Mouse (Mus musculus) bone marrow, adult 2 months (tissue): ENCODE measurements around the gene Psmd13. TPM values are rescaled to one million over a fixed set of nuclear protein-coding genes. Genes with fewer than 3 reads are reported as not detected.

ENCODE experiments used
- H3K27ac ChIP-seq: fragments of 200-500 bp; 2 replicates; pipeline ENCODE4 v1.5.1; 2012; ENCODE audit warnings: low read depth, mild to moderate bottlenecking, control low read depth, inconsistent platforms, low read length; ENCODE audit not compliant: control insufficient read depth, poor library complexity, insufficient read depth
- H3K4me1 ChIP-seq: fragments of 200-500 bp; 2 replicates; pipeline ENCODE4 v1.6.1; 2011; ENCODE audit warnings: low read length; ENCODE audit not compliant: control insufficient read depth, insufficient read depth
- H3K4me3 ChIP-seq: fragments of 200-500 bp; replicated peaks from 2 replicates; pipeline ENCODE3; 2011; ENCODE audit warnings: mild to moderate bottlenecking, low read depth, low read length, control low read depth; ENCODE audit not compliant: control insufficient read depth
- CTCF ChIP-seq: fragments of 200-500 bp; IDR thresholded peaks from 2 replicates; pipeline ENCODE4 v1.5.1; 2011; ENCODE audit warnings: low read length, control low read depth; ENCODE audit not compliant: control insufficient read depth, insufficient read depth
- POLR2A ChIP-seq: fragments of 200-500 bp; IDR thresholded peaks from 2 replicates; pipeline ENCODE4 v1.6.1; 2011; ENCODE audit warnings: low read depth, mild to moderate bottlenecking, control low read depth, low read length, borderline replicate concordance; ENCODE audit not compliant: control insufficient read depth
- WGBS: fragments of 180-500 bp; shearing (Covaris S2); methylation state at CpG from one replicate; pipeline ENCODE4 v1.1.7; 2018; 5-methylcytosine and 5-hydroxymethylcytosine counted together
- polyA plus RNA-seq: library from polyadenylated mRNA; stranded (reverse); fragments of >200 nt; gene quantifications from 2 replicates; pipeline ENCODE4 v1.2.4, GENCODE M21; 2011; ENCODE audit warnings: low replicate concordance; ENCODE audit not compliant: missing spikeins, insufficient read depth, insufficient read length

Psmd13 gene
- polyA plus RNA-seq, 1 experiment = 252 TPM

DNA sequence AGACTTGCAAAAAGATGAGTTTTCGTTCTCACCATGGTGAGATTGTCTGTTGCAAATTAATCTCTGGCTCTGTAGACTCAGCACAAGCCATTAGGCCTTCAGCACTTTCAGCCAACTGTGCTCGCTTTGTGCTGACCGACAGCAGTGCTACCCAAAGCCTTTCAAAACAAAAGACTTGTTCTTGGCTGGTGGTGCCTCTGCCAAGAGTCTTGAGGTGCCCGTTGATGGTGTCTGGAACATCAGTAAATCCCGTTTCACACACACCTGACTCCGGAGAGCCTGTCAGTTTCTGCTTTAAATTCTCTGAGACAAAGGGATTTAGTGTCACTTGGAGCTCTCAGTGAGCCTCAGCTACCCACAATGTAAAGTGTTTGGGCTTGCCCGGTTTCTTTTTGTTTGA is 12.3 kb downstream of the Psmd13 start:
- no peak overlapping the region for H3K27ac ChIP-seq
- H3K4me1 ChIP-seq = no peaks in the 10 kb centered on the region
- WGBS = 92% methylated on average over 7 of the region's 7 CpGs
- TF ChIP-seq POLR2A = no peak
- TF ChIP-seq CTCF = no peak
- no peak overlapping the region for H3K4me3 ChIP-seq

DNA sequence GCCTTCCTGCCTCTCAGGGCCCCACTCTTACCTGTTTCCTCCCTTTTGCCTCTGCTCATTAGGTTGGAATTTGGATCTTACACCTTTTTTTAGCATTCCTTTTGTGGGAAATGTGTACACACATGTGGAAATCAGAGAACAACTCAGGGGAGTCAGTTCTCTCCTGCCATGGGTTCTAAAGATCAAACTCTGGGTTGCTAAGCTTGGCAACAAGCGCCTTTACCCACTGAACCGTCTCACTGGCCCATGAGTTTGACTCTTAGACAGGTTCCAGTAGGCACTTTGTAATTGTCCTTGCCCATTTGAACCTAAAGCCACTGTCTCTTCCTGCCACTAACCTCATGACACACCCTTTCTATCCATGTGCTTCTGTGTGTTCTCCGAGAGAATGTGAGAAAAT is 12.8 kb downstream of the Psmd13 start:
- Histone ChIP-seq H3K27ac (no peak overlapping the region), H3K4me1 (no peaks in the 10 kb centered on the region), H3K4me3 (no peak overlapping the region)
- TF ChIP-seq POLR2A (no peak), CTCF (no peak)
- 86% methylated on average over 3 of the region's 3 CpGs for WGBS

DNA sequence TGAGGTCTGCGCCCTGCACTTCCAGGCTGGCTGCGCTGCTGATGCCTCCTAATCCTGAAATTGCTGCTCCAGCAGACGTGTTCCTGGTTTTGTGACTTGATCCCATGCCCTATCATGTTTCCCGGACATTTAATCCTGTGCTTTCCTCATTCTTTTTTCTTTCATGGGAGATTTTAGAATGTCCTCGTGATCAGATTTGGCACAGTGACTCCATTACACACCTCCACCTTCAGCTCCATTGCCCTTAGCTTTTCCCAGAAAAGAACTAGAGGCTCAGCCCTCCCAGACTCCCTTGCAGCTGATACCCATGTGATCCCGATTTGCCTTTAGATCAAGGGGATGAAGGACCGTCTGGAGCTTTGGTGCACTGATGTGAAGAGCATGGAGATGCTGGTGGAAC is 16.1 kb downstream of the Psmd13 start:
- no peak overlapping the region for H3K4me3 ChIP-seq
- 85% methylated on average over 7 of the region's 7 CpGs for WGBS
- H3K4me1 ChIP-seq = no peaks in the 10 kb centered on the region
- no peak overlapping the region for H3K27ac ChIP-seq
- TF ChIP-seq POLR2A (no peak), CTCF (no peak)

DNA sequence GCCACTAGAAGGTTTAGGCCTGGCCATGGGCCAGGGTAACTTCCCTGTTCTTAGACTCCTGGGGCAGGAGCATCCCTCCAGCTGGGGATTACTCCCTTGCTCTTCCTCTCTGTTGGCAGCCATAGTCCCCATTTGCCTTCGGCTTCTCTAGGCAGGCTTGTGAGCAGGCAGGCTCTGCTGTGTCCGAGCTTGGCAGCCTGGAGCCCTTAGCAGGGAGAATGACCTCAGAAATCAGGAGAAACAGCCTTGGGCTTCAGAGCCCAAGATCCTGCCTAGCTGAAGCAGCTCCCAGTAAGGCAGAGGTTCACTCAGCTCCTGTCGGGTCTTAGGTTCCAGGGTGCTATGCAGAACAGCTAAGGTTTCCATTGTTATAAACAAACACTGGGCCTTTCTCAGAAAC is 17.4 kb downstream of the Psmd13 start:
- Histone ChIP-seq H3K4me3 (no peak overlapping the region), H3K4me1 (no peaks in the 10 kb centered on the region), H3K27ac (no peak overlapping the region)
- 86% methylated on average over 3 of the region's 3 CpGs for WGBS
- no peak for TF ChIP-seq CTCF
- TF ChIP-seq POLR2A = no peak

DNA sequence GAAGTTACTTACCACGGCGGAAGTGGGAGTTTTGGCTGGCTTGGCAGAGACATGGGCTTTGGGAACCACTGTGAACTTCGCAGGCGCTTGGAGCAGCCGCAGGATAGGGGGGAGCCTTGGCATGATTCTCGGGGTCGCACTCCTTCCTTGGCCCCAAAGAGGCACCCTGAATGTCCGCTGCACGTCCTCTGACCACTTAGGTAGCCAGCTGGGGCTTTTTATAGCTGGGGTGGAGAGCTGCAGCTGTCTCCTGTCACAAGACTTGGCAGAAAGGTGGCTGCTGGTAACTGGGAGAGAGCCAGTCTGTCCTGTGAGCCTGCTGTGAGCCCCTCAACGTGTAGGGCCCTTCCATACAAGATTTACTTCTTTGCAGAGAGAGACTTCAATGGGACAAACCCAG is 18.5 kb downstream of the Psmd13 start, which contains the start of gene Cox8b:
Gene Cox8b (minus strand): TSS at position 227 of the 400 bp plus-strand sequence.
- no peaks in the 10 kb centered on the region for H3K4me1 ChIP-seq
- WGBS = 81% methylated on average over 10 of the region's 10 CpGs
- TF ChIP-seq CTCF (no peak), POLR2A (no peak)

DNA sequence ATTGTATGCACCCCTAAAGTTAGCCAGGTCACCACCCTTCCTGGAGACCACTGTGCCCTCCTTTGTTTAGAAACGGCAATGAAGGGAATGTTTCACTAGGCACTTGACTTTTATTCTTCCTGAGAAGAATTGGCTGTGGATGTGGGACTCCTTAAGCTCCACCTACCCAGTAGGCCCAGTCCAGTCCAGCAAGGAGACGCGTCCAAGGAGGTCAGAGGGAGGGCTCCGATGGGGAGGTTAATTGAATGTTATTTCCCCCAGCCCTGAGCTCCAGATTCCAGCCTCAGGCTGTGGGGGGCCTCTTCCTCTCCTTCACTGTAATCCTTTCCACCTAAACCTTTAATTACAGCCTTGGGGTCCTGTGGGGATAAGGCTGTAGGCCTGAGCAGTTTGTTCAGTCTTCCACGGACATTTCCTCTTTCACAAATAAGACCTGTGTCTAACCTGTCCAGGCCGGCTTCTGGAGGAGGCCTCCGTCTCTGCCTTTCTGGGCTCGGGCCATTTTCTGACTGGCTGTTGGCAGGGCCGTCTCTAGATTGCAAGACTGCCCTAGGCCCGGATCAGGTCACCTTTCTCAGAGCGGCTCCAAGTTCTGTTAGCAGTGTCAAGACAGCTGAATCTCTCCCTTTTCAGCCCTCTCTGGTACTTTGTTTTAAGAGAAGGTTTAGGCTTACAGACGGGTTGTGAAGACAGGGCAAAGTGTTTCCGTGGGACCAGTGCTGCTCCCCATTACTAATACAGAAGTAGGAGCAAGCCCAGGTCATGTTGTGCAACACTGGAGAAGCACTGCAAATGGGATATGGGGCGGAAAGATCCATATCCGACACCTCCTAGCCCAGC is 20.5 kb downstream of the Psmd13 start:
- no peak overlapping the region for H3K4me3 ChIP-seq
- WGBS = 83% methylated on average over 15 of the region's 15 CpGs
- no peaks in the 10 kb centered on the region for H3K4me1 ChIP-seq
- no peak for TF ChIP-seq CTCF
- TF ChIP-seq POLR2A = no peak
- H3K27ac ChIP-seq = no peak overlapping the region

More for the DNA sequence above, 18.5 kb downstream of the Psmd13 start, which contains the start of gene Cox8b:
- H3K4me3 ChIP-seq = no peak within 1 kb of the TSS
- H3K27ac ChIP-seq = no peak within 1 kb of the TSS

DNA sequence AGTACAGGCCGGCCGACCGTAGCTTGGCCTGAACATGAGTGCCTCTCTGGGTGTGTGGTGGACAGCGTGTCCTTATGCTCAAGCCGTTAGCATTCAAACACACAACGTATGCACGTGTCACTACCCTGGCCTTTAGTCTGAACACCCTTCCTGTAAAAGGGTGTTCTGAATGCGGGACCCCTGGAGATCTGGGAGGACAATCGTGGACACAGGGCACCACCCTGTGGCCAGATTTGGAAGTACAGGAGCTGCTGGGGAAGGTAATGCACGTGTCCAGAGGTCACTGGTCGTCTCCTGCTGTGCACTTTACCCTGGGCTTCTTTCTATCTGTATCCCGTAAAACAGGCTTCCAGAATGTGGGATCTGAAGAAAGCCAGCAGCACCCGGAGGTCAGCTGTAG is 21.4 kb downstream of the Psmd13 start:
- Histone ChIP-seq H3K4me1 (no peaks in the 10 kb centered on the region), H3K4me3 (no peak overlapping the region), H3K27ac (no peak overlapping the region)
- WGBS = 24% methylated on average over 13 of the region's 13 CpGs
- no peak for TF ChIP-seq POLR2A
- TF ChIP-seq CTCF = peak; percentile 93

DNA sequence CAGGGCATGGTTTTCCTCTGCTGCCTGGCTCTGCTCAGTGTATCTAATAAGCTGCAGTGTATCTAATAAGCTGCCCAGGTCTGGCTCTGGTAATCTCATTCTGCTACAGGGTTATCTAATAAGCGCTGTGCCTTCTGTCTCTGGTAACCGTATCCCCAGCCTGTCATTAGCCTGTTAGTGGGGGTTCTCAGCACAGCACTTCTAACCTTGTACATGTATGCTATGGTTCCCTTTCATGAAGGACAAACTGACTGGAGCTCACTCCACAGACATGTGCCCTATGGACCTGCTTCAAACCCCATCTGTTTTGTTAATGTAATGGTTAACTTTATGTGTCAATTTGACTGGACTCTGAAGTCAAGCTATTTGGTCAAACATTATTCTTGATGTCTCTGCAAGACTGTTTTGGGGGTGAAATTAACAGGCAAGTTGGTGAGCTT is 23.9 kb downstream of the Psmd13 start:
- TF ChIP-seq CTCF (no peak), POLR2A (no peak)
- Histone ChIP-seq H3K27ac (no peak overlapping the region), H3K4me1 (no peaks in the 10 kb centered on the region), H3K4me3 (no peak overlapping the region)
- 62% methylated on average over 2 of the region's 2 CpGs for whole genome bisulfite sequencing

DNA sequence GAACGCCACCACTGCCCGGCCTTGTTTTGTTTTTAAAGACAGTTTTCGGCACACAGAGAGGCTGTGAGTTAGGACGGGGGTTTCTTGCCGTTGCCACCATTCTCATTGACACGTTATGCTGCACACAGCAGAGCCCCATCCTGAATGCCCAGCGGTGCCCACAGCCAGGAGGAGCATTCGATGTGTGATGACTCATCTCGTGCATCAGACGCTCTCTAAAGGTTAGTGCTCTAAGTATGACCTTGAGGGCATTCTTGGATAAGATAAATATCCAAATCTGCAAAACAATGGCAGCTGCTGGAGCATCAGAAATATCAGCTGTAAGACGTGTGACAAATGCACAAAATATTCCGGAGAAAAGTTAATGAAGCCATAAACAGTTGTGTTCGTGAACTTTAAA is 25.4 kb downstream of the Psmd13 start:
- Histone ChIP-seq H3K4me3 (no peak overlapping the region), H3K4me1 (no peaks in the 10 kb centered on the region), H3K27ac (no peak overlapping the region)
- 82% methylated on average over 13 of the region's 13 CpGs for WGBS
- TF ChIP-seq CTCF = no peak
- no peak for TF ChIP-seq POLR2A
